Mouse (Mus musculus): ENCODE results near the gene Tulp4. TPM values are rescaled to one million over a fixed set of nuclear protein-coding genes. Genes with fewer than 3 reads are reported as not detected.

The Tulp4 gene
- total RNA-seq, 1 experiment, result 59.5 TPM

GRCm38 (mm10) chr17:6083323-6083890 is 22.8 kb upstream of the Tulp4 start:
- Histone ChIP-seq H3K9ac (ENCODE audit: insufficient read depth, low read depth, low read length, poor library complexity, severe bottlenecking) (no peak overlapping the region), H3K27ac (ENCODE audit: insufficient read depth, low read depth, low read length, poor library complexity, severe bottlenecking) (no peak overlapping the region), H3K4me3 (ENCODE audit: insufficient read depth in 1 of 2, low read depth in 1 of 2, low read length in 2 of 2, poor library complexity in 1 of 2, severe bottlenecking in 1 of 2) (no peak overlapping the region), H3K9me3 (ENCODE audit: control insufficient read depth, insufficient read depth, low read depth, low read length) (no peaks in the 10 kb centered on the region), H3K36me3 (ENCODE audit: control insufficient read depth, insufficient read depth, low read length, poor library complexity, severe bottlenecking) (peaks cover 8% of the 10 kb centered on the region), H3K4me1 (ENCODE audit: control insufficient read depth in 2 of 2, insufficient read depth in 2 of 2, low read length in 2 of 2, poor library complexity in 1 of 2) (no peaks in the 10 kb centered on the region)
- no peak for DNase-seq (ENCODE audit: low read depth, low spot score)
- in situ Hi-C loops (cut with MboI; ENCODE audit: low sequenced_read_pairs in 2 of 2, unreplicated experiment in 2 of 2), result no loop called here
- no peak for TF ChIP-seq MAFK (IDR thresholded peaks at IDR 0.05; ENCODE audit: insufficient read depth, low read depth, low read length)
- no peak for TF ChIP-seq HCFC1 (IDR thresholded peaks at IDR 0.05; ENCODE audit: borderline replicate concordance, insufficient read depth, low read length)
- no peak for TF ChIP-seq ZC3H11A (IDR thresholded peaks at IDR 0.05; ENCODE audit: borderline replicate concordance, low read depth, low read length)
- no peak for TF ChIP-seq CHD2 (IDR thresholded peaks at IDR 0.05; ENCODE audit: low read depth, low read length)
- TF ChIP-seq ZNF384 (IDR thresholded peaks at IDR 0.05; ENCODE audit: low read depth, low read length), result no peak

DNA sequence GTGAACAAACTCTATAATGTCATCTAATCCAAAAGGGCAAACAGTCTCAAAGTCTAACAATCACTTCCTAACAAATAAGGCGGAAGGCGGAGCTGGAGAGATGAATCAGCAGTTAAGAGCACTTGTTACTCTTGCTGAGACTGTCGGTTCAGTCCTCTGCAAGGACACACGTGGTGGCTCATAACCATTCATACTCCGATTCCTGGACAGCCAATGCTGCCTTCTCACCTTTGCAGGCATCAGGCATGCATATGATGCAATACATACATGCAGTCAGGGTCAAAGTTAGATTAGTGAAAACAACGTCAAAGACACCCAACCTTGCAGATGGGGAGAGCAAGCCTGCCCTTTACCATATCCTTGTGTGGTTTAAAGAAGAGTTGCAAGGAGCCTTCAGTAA is 14.6 kb upstream of the Tulp4 start:
- in situ Hi-C loops (cut with MboI; ENCODE audit: low sequenced_read_pairs in 2 of 2, unreplicated experiment in 2 of 2), result no loop called here
- H3K27ac ChIP-seq (ENCODE audit: insufficient read depth, low read depth, low read length, poor library complexity, severe bottlenecking), result no peak overlapping the region
- DNase-seq (ENCODE audit: low read depth, low spot score), result no peak
- H3K9ac ChIP-seq (ENCODE audit: insufficient read depth, low read depth, low read length, poor library complexity, severe bottlenecking), result no peak overlapping the region
- TF ChIP-seq HCFC1 (IDR thresholded peaks at IDR 0.05; ENCODE audit: borderline replicate concordance, insufficient read depth, low read length) (no peak), ZNF384 (IDR thresholded peaks at IDR 0.05; ENCODE audit: low read depth, low read length) (no peak), CHD2 (IDR thresholded peaks at IDR 0.05; ENCODE audit: low read depth, low read length) (no peak), MAFK (IDR thresholded peaks at IDR 0.05; ENCODE audit: insufficient read depth, low read depth, low read length) (no peak), ZC3H11A (IDR thresholded peaks at IDR 0.05; ENCODE audit: borderline replicate concordance, low read depth, low read length) (no peak)
- no peaks in the 10 kb centered on the region for H3K4me1 ChIP-seq (ENCODE audit: control insufficient read depth in 2 of 2, insufficient read depth in 2 of 2, low read length in 2 of 2, poor library complexity in 1 of 2)
- H3K4me3 ChIP-seq (ENCODE audit: insufficient read depth in 1 of 2, low read depth in 1 of 2, low read length in 2 of 2, poor library complexity in 1 of 2, severe bottlenecking in 1 of 2), result no peak overlapping the region
- no peaks in the 10 kb centered on the region for H3K9me3 ChIP-seq (ENCODE audit: control insufficient read depth, insufficient read depth, low read depth, low read length)
- peaks cover 7% of the 10 kb centered on the region; the same call in 1 of the 2 replicates for H3K36me3 ChIP-seq (ENCODE audit: control insufficient read depth, insufficient read depth, low read length, poor library complexity, severe bottlenecking)

DNA sequence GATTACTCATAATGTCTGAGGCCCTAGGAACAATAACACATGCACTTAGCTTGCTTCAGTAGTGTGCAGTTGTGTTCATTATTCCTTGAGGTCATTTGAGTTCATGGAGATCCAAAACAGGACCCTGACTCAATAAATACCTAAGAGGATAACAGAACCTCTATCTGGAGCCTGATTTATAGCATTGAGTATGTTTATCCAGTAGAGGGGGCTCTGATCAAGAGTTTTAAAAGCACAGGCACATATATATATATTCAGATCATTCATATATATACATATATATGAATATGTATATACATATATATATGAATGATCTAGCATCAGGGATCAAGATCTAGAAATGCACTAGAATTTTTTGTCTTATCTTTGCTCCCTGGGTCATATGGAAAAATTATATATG is 10.7 kb upstream of the Tulp4 start:
- Histone ChIP-seq H3K4me1 (ENCODE audit: control insufficient read depth in 2 of 2, insufficient read depth in 2 of 2, low read length in 2 of 2, poor library complexity in 1 of 2) (no peaks in the 10 kb centered on the region), H3K27ac (ENCODE audit: insufficient read depth, low read depth, low read length, poor library complexity, severe bottlenecking) (no peak overlapping the region), H3K9me3 (ENCODE audit: control insufficient read depth, insufficient read depth, low read depth, low read length) (no peaks in the 10 kb centered on the region), H3K36me3 (ENCODE audit: control insufficient read depth, insufficient read depth, low read length, poor library complexity, severe bottlenecking) (peaks cover 5% of the 10 kb centered on the region; the same call in 1 of the 2 replicates), H3K4me3 (ENCODE audit: insufficient read depth in 1 of 2, low read depth in 1 of 2, low read length in 2 of 2, poor library complexity in 1 of 2, severe bottlenecking in 1 of 2) (no peak overlapping the region), H3K9ac (ENCODE audit: insufficient read depth, low read depth, low read length, poor library complexity, severe bottlenecking) (no peak overlapping the region)
- no peak for DNase-seq (ENCODE audit: low read depth, low spot score)
- TF ChIP-seq CHD2 (IDR thresholded peaks at IDR 0.05; ENCODE audit: low read depth, low read length) (no peak), ZC3H11A (IDR thresholded peaks at IDR 0.05; ENCODE audit: borderline replicate concordance, low read depth, low read length) (no peak), MAFK (IDR thresholded peaks at IDR 0.05; ENCODE audit: insufficient read depth, low read depth, low read length) (no peak), HCFC1 (IDR thresholded peaks at IDR 0.05; ENCODE audit: borderline replicate concordance, insufficient read depth, low read length) (no peak), ZNF384 (IDR thresholded peaks at IDR 0.05; ENCODE audit: low read depth, low read length) (no peak)
- in situ Hi-C loops (cut with MboI; ENCODE audit: low sequenced_read_pairs in 2 of 2, unreplicated experiment in 2 of 2), result no loop called here

GRCm38 (mm10) chr17:6097884-6098283 is 8.4 kb upstream of the Tulp4 start:
- H3K9ac ChIP-seq (ENCODE audit: insufficient read depth, low read depth, low read length, poor library complexity, severe bottlenecking), result no peak overlapping the region
- no peaks in the 10 kb centered on the region for H3K4me1 ChIP-seq (ENCODE audit: control insufficient read depth in 2 of 2, insufficient read depth in 2 of 2, low read length in 2 of 2, poor library complexity in 1 of 2)
- TF ChIP-seq HCFC1 (IDR thresholded peaks at IDR 0.05; ENCODE audit: borderline replicate concordance, insufficient read depth, low read length) (0 out of 2 replicates have a peak, but pooled peaks have one; percentile 15), MAFK (IDR thresholded peaks at IDR 0.05; ENCODE audit: insufficient read depth, low read depth, low read length) (no peak), CHD2 (IDR thresholded peaks at IDR 0.05; ENCODE audit: low read depth, low read length) (no peak), ZNF384 (IDR thresholded peaks at IDR 0.05; ENCODE audit: low read depth, low read length) (no peak), ZC3H11A (IDR thresholded peaks at IDR 0.05; ENCODE audit: borderline replicate concordance, low read depth, low read length) (peak; percentile 59; the same call in 1 of the 2 replicates)
- H3K4me3 ChIP-seq (ENCODE audit: insufficient read depth in 1 of 2, low read depth in 1 of 2, low read length in 2 of 2, poor library complexity in 1 of 2, severe bottlenecking in 1 of 2), result no peak overlapping the region
- in situ Hi-C loops (cut with MboI; ENCODE audit: low sequenced_read_pairs in 2 of 2, unreplicated experiment in 2 of 2), result no loop called here
- H3K36me3 ChIP-seq (ENCODE audit: control insufficient read depth, insufficient read depth, low read length, poor library complexity, severe bottlenecking), result no peaks in the 10 kb centered on the region
- H3K9me3 ChIP-seq (ENCODE audit: control insufficient read depth, insufficient read depth, low read depth, low read length), result no peaks in the 10 kb centered on the region
- DNase-seq (ENCODE audit: low read depth, low spot score), result no peak
- no peak overlapping the region for H3K27ac ChIP-seq (ENCODE audit: insufficient read depth, low read depth, low read length, poor library complexity, severe bottlenecking)

Data from ES-E14 (cell line).